Mouse (Mus musculus) myocyte (in vitro differentiated cells): ENCODE data around the gene Apex1.
"Not testable (repeated sequence)": the region's sequence is repeated elsewhere in the genome, so short reads cannot be mapped to it uniquely, and the experiment has no call there.

Experiments
- CEBPB ChIP-seq: IDR thresholded peaks from 2 replicates; pipeline ENCODE4 v1.6.1; 2011; ENCODE audit warnings: mild to moderate bottlenecking, moderate library complexity; ENCODE audit not compliant: poor library complexity, insufficient read depth, severe bottlenecking
- MYOG ChIP-seq, 3 experiments: IDR thresholded peaks; one replicate each; pipeline ENCODE4 v1.6.1; 2011; ENCODE audit warnings: control low read depth in 2 of 3, low read depth in 2 of 3, mild to moderate bottlenecking in 2 of 3; ENCODE audit not compliant: insufficient read length in 2 of 3, control insufficient read depth in 1 of 3, insufficient read depth in 1 of 3
- POLR2A ChIP-seq: IDR thresholded peaks from one replicate; pipeline ENCODE4 v1.6.1; 2011; ENCODE audit warnings: low read depth, mild to moderate bottlenecking, control low read depth, moderate library complexity; ENCODE audit not compliant: insufficient read length
- POLR2AphosphoS2 ChIP-seq: IDR thresholded peaks from one replicate; pipeline ENCODE4 v1.6.1; 2011; ENCODE audit warnings: low read depth, control low read depth; ENCODE audit not compliant: insufficient read length
- TCF12 ChIP-seq: IDR thresholded peaks from one replicate; pipeline ENCODE4 v1.6.1; 2011; ENCODE audit warnings: mild to moderate bottlenecking, control low read depth; ENCODE audit not compliant: poor library complexity, insufficient read depth, severe bottlenecking
- USF1 ChIP-seq: IDR thresholded peaks from one replicate; pipeline ENCODE4 v1.6.1; 2011; ENCODE audit warnings: low read depth, mild to moderate bottlenecking, control low read depth, moderate library complexity

DNA sequence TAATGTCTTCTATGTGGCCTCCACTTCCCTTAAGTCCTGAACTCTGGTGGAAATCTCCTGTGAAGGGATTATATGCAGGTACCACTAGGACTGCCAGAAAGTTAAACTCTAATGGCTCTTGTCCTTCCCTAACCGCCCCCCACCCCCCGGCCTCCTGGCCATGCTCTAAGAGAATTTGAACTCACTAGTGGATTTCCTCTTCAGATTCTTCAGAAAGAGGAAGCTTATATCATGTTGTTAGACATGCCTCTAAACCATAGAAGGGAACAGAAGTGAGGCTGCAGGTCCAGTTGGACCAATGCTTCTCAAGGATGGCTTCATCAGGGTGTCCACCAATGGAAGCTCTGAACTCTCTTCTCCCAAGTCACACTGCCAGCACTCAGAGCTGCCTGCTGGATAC, 26.8 kb upstream of the Apex1 start:
- not testable (repeated sequence) for TF ChIP-seq POLR2AphosphoS2; POLR2A; USF1; CEBPB; MYOG (IDR thresholded peaks at IDR 0.05; ENCODE audit: control insufficient read depth in 1 of 3, insufficient read depth in 1 of 3, insufficient read length in 2 of 3, low read depth in 2 of 3); TCF12
